Mouse (Mus musculus): Measurements from ENCODE around the gene Fbxo17.
A peak's percentile ranks its signal among the peaks of the same experiment; 100 is the strongest.

DNA sequence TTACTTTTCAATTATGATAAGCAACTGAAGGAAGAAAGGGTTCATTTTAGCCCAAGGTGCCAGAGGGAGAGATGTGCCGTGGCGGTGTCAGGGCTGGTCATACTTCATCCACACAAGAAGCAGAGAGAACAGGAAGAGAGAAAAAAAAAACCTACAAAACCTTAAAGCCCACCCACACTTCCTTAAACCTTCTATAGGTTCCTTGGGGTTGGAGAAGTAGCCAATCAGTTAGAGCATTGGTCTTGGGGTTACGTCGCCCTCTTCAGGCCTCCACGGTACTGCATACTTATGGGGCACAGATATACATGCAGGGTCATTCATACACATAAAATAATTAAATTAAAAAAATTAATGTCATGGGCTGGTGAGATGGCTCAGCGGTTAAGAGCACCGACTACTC is 5.5 kb downstream of the Fbxo17 start:
- TF ChIP-seq CTCF (IDR thresholded peaks at IDR 0.05; ENCODE audit: low read depth, low read length) (peak; percentile 11; the same call in 1 of the 2 replicates), POLR2A (IDR thresholded peaks at IDR 0.05; ENCODE audit: extremely low read depth, insufficient read depth, low read length) (no peak)
